Mouse (Mus musculus): ENCODE results near the gene Dnaaf5. TPM values are rescaled to one million over a fixed set of nuclear protein-coding genes. Genes with fewer than 3 reads are reported as not detected.

The Dnaaf5 gene
- total RNA-seq, 2 experiments from 2014 or later = 22.7 to 22.8 TPM

DNA sequence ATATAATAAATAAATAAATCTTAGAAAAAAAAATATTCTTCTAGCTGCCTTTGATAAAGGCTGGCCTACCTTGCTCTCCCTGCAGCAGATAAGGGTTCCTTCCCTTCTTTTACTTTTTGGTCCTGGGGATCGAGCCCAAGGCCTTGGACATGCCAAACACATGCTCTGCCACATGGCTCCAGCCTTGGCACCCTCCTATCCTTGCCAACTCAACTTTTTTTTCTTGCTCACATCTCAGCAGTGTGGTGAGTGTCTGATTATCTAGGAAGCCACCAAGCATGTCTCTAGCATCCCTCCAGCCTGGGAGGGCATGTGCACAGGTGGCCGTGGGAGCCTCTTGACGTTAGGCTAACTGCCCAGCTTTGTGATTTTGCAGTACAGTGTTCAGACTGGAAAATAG lies 78.3 kb downstream of the Dnaaf5 start:
- no peak for DNase-seq

DNA sequence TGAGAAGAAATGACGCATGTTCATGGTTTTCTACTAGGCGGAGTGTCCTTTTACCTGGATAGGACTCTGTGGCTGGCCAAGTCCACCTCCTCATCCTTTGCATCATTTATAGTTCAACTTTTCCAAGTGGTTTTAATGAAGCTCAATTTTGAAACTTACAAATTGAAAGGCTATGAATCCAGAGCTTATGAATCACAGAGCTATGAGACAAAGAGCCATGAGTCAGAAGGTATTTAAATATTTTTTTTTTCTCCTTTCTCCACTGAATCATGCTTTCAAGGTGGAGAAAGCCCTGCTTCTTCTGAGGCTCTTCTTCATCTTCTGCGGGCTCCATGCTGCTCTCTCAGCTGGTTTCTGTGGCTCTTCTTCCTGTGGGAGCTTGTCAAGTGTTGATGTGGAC lies 79.7 kb downstream of the Dnaaf5 start:
- no peak for DNase-seq

DNA sequence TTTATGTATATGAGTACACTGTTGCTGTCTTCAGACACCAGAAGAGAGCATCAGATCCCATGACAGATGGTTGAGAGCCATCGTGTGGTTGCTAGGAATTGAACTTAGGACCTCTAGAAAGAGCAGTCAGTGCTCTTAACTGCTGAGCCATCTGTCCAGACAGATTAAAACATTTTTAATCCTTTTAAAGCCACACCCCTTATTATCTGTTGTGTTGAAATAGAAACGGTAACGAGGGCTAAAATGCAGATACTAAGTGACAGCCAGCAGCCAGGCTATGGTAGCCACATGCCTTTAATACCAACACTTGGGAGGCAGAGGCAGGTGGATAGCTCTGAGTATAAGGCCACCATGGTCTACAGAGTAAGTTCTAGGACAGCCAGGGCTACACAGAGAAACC lies 82.1 kb downstream of the Dnaaf5 start:
- no peak for DNase-seq

DNA sequence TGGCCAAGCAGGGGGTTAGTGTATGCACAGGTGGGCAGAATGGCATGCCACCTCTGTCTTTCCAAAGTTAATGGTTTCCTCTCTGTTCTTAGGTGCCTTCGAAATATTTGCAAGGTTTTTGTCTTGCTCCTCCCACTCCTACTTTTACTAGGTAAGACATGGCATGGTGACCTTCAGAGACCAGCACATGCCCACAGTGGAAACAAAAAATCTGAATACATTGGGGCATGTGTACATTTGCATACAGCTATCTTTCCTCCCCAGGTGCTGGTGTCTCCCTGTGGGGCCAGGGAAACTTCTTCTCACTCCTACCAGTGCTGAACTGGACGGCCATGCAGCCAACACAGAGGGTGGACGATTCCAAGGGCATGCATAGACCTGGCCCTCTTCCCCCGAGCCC lies 84.4 kb downstream of the Dnaaf5 start:
- no peak for DNase-seq

Other genes with a start within 250 kb of the Dnaaf5 start
- 10 to 100 TPM; 31.1 to 34.3 TPM for gene Pdgfa, start 152.9 kb upstream of the Dnaaf5 start, total RNA-seq (2021)
- gene Prkar1b, start 222 bp upstream of the Dnaaf5 start, total RNA-seq (2021) = 10 to 100 TPM; 20.2 to 52.4 TPM
- 100 to 1,000 TPM in 1 of 2 experiments, 10 to 100 TPM in 1; 73.4 to 105 TPM for gene Sun1, start 50.4 kb downstream of the Dnaaf5 start, total RNA-seq (2021)
- 10 to 100 TPM; 80.1 to 97.0 TPM for gene Get4, start 102.1 kb downstream of the Dnaaf5 start, total RNA-seq (2021)
- gene Adap1, start 175.4 kb downstream of the Dnaaf5 start, total RNA-seq (2021) = 1 to 10 TPM; 5.0 to 8.5 TPM
- 10 to 100 TPM; 71.0 to 87.5 TPM for gene Cox19, start 201.2 kb downstream of the Dnaaf5 start, total RNA-seq (2021)
- not detected for gene Cyp2w1, start 202.4 kb downstream of the Dnaaf5 start, total RNA-seq (2021)
- 10 to 100 TPM; 15.2 to 17.9 TPM for gene Gpr146, start 227.5 kb downstream of the Dnaaf5 start, total RNA-seq (2021)

All from adrenal gland, postnatal 36 days (tissue).